Mouse (Mus musculus): ENCODE data around the gene Pik3r6. TPM values are rescaled to one million over a fixed set of nuclear protein-coding genes. Genes with fewer than 3 reads are reported as not detected.

Gene Pik3r6
- polyA plus RNA-seq, 1 experiment from 2014 or later: 1.6 TPM

- WGBS: 84% methylated on average over 6 of the region's 6 CpGs
- H3K27me3 ChIP-seq: no peaks in the 10 kb centered on the region
- H3K4me1 ChIP-seq: no peaks in the 10 kb centered on the region
- H3K4me2 ChIP-seq: no peak overlapping the region
- H3K27ac ChIP-seq: no peak overlapping the region
- no peaks in the 10 kb centered on the region for H3K9me3 ChIP-seq
- no peak for ATAC-seq (ENCODE audit: low FRiP score)
- H3K4me3 ChIP-seq (replicated peaks): no peak overlapping the region
- H3K9ac ChIP-seq: no peak overlapping the region
- no peaks in the 10 kb centered on the region for H3K36me3 ChIP-seq (replicated peaks)
Measured at GRCm38 (mm10) chr11:68474600-68474999, 28.2 kb upstream of the Pik3r6 start.

- Histone ChIP-seq H3K27me3 (no peaks in the 10 kb centered on the region), H3K4me3 (replicated peaks) (no peak overlapping the region), H3K4me2 (no peak overlapping the region), H3K9me3 (no peaks in the 10 kb centered on the region), H3K4me1 (no peaks in the 10 kb centered on the region), H3K27ac (no peak overlapping the region), H3K9ac (no peak overlapping the region), H3K36me3 (replicated peaks) (no peaks in the 10 kb centered on the region)
- WGBS: 95% methylated on average over 7 of the region's 7 CpGs
- no peak for ATAC-seq (ENCODE audit: low FRiP score)
Measured at GRCm38 (mm10) chr11:68475676-68476075, 27.1 kb upstream of the Pik3r6 start.

- H3K27ac ChIP-seq: no peak overlapping the region
- no peaks in the 10 kb centered on the region for H3K27me3 ChIP-seq
- H3K9ac ChIP-seq: no peak overlapping the region
- H3K4me1 ChIP-seq: no peaks in the 10 kb centered on the region
- no peak for ATAC-seq (ENCODE audit: low FRiP score)
- no peak overlapping the region for H3K4me3 ChIP-seq (replicated peaks)
- WGBS: 89% methylated on average over 6 of the region's 6 CpGs
- no peak overlapping the region for H3K4me2 ChIP-seq
- no peaks in the 10 kb centered on the region for H3K9me3 ChIP-seq
- no peaks in the 10 kb centered on the region for H3K36me3 ChIP-seq (replicated peaks)
Measured at GRCm38 (mm10) chr11:68477661-68478060, 25.2 kb upstream of the Pik3r6 start.

GRCm38 (mm10) chr11:68478574-68478981 lies 24.2 kb upstream of the Pik3r6 start:
- WGBS: 84% methylated on average over 3 of the region's 3 CpGs
- Histone ChIP-seq H3K4me3 (replicated peaks) (no peak overlapping the region), H3K4me1 (no peaks in the 10 kb centered on the region), H3K27ac (no peak overlapping the region), H3K36me3 (replicated peaks) (no peaks in the 10 kb centered on the region), H3K4me2 (no peak overlapping the region), H3K9me3 (no peaks in the 10 kb centered on the region), H3K27me3 (no peaks in the 10 kb centered on the region), H3K9ac (no peak overlapping the region)
- ATAC-seq (ENCODE audit: low FRiP score): no peak

- WGBS: 96% methylated on average over 4 of the region's 4 CpGs
- Histone ChIP-seq H3K27ac (no peak overlapping the region), H3K4me3 (replicated peaks) (no peak overlapping the region), H3K4me1 (no peaks in the 10 kb centered on the region), H3K4me2 (no peak overlapping the region), H3K9ac (no peak overlapping the region), H3K9me3 (no peaks in the 10 kb centered on the region), H3K27me3 (no peaks in the 10 kb centered on the region), H3K36me3 (replicated peaks) (no peaks in the 10 kb centered on the region)
- ATAC-seq (ENCODE audit: low FRiP score): no peak
Measured at GRCm38 (mm10) chr11:68480660-68481059, 22.2 kb upstream of the Pik3r6 start.

- Histone ChIP-seq H3K9me3 (no peaks in the 10 kb centered on the region), H3K9ac (no peak overlapping the region), H3K27me3 (no peaks in the 10 kb centered on the region), H3K4me3 (replicated peaks) (no peak overlapping the region), H3K4me1 (no peaks in the 10 kb centered on the region), H3K36me3 (replicated peaks) (no peaks in the 10 kb centered on the region), H3K4me2 (no peak overlapping the region), H3K27ac (no peak overlapping the region)
- no peak for ATAC-seq (ENCODE audit: low FRiP score)
Measured at GRCm38 (mm10) chr11:68482001-68482400, 20.8 kb upstream of the Pik3r6 start.

- ATAC-seq (ENCODE audit: low FRiP score): no peak
- Histone ChIP-seq H3K9me3 (no peaks in the 10 kb centered on the region), H3K4me1 (no peaks in the 10 kb centered on the region), H3K36me3 (replicated peaks) (no peaks in the 10 kb centered on the region), H3K4me3 (replicated peaks) (no peak overlapping the region), H3K27ac (no peak overlapping the region), H3K4me2 (no peak overlapping the region), H3K27me3 (no peaks in the 10 kb centered on the region), H3K9ac (no peak overlapping the region)
- 75% methylated on average over 6 of the region's 6 CpGs for WGBS
Measured at GRCm38 (mm10) chr11:68483213-68483612, 19.6 kb upstream of the Pik3r6 start.

GRCm38 (mm10) chr11:68484431-68484830 lies 18.4 kb upstream of the Pik3r6 start:
- no peaks in the 10 kb centered on the region for H3K27me3 ChIP-seq
- 71% methylated on average over 3 of the region's 3 CpGs for WGBS
- H3K4me1 ChIP-seq: no peaks in the 10 kb centered on the region
- no peak overlapping the region for H3K4me3 ChIP-seq (replicated peaks)
- no peak overlapping the region for H3K9ac ChIP-seq
- no peak overlapping the region for H3K27ac ChIP-seq
- no peak for ATAC-seq (ENCODE audit: low FRiP score)
- H3K9me3 ChIP-seq: no peaks in the 10 kb centered on the region
- H3K4me2 ChIP-seq: no peak overlapping the region
- H3K36me3 ChIP-seq (replicated peaks): no peaks in the 10 kb centered on the region

GRCm38 (mm10) chr11:68485206-68485942 lies 17.4 kb upstream of the Pik3r6 start:
- Histone ChIP-seq H3K36me3 (replicated peaks) (no peaks in the 10 kb centered on the region), H3K4me3 (replicated peaks) (no peak overlapping the region), H3K9me3 (no peaks in the 10 kb centered on the region), H3K4me1 (no peaks in the 10 kb centered on the region), H3K27ac (no peak overlapping the region), H3K9ac (no peak overlapping the region), H3K4me2 (no peak overlapping the region), H3K27me3 (no peaks in the 10 kb centered on the region)
- 36% methylated on average over 8 of the region's 8 CpGs for WGBS
- no peak for ATAC-seq (ENCODE audit: low FRiP score)

- Histone ChIP-seq H3K9me3 (no peaks in the 10 kb centered on the region), H3K27ac (no peak overlapping the region), H3K9ac (no peak overlapping the region), H3K4me3 (replicated peaks) (no peak overlapping the region), H3K4me1 (no peaks in the 10 kb centered on the region), H3K36me3 (replicated peaks) (no peaks in the 10 kb centered on the region), H3K4me2 (no peak overlapping the region), H3K27me3 (no peaks in the 10 kb centered on the region)
- ATAC-seq (ENCODE audit: low FRiP score): no peak
- 88% methylated on average over 3 of the region's 3 CpGs for WGBS
Measured at GRCm38 (mm10) chr11:68486093-68486492, 16.7 kb upstream of the Pik3r6 start.

- H3K27ac ChIP-seq: no peak overlapping the region
- WGBS: 89% methylated on average over 10 of the region's 10 CpGs
- ATAC-seq (ENCODE audit: low FRiP score): no peak
- H3K9ac ChIP-seq: no peak overlapping the region
- H3K36me3 ChIP-seq (replicated peaks): no peaks in the 10 kb centered on the region
- no peak overlapping the region for H3K4me2 ChIP-seq
- no peak overlapping the region for H3K4me3 ChIP-seq (replicated peaks)
- H3K4me1 ChIP-seq: no peaks in the 10 kb centered on the region
- H3K9me3 ChIP-seq: no peaks in the 10 kb centered on the region
- H3K27me3 ChIP-seq: no peaks in the 10 kb centered on the region
Measured at GRCm38 (mm10) chr11:68487720-68488119, 15.1 kb upstream of the Pik3r6 start.

- WGBS: 90% methylated on average over 6 of the region's 6 CpGs
- no peak overlapping the region for H3K27ac ChIP-seq
- no peaks in the 10 kb centered on the region for H3K27me3 ChIP-seq
- no peaks in the 10 kb centered on the region for H3K36me3 ChIP-seq (replicated peaks)
- no peaks in the 10 kb centered on the region for H3K9me3 ChIP-seq
- H3K4me3 ChIP-seq (replicated peaks): no peak overlapping the region
- H3K4me2 ChIP-seq: no peak overlapping the region
- no peaks in the 10 kb centered on the region for H3K4me1 ChIP-seq
- no peak for ATAC-seq (ENCODE audit: low FRiP score)
- H3K9ac ChIP-seq: no peak overlapping the region
Measured at GRCm38 (mm10) chr11:68488256-68488824, 14.5 kb upstream of the Pik3r6 start.

- no peak overlapping the region for H3K9ac ChIP-seq
- H3K36me3 ChIP-seq (replicated peaks): no peaks in the 10 kb centered on the region
- H3K4me2 ChIP-seq: no peak overlapping the region
- no peak for ATAC-seq (ENCODE audit: low FRiP score)
- WGBS: 23% methylated on average over 2 of the region's 2 CpGs
- no peaks in the 10 kb centered on the region for H3K9me3 ChIP-seq
- H3K4me3 ChIP-seq (replicated peaks): no peak overlapping the region
- no peaks in the 10 kb centered on the region for H3K4me1 ChIP-seq
- no peaks in the 10 kb centered on the region for H3K27me3 ChIP-seq
- H3K27ac ChIP-seq: no peak overlapping the region
Measured at GRCm38 (mm10) chr11:68489236-68489635, 13.6 kb upstream of the Pik3r6 start.
